11 mouse cellular contexts compared by ENCODE assay signal in genomic region chr4:114315051-114315450, GRCm38 (mm10).
"Had no signal": no experiment of that assay in that cellular context is flagged by ENCODE, and none has a peak within 500 bp of the region (broad histone marks: within the 10 kb centered on the region; RNA-seq: fewer than 3 reads in every experiment).

No protein-coding gene starts in this region.

- H3K4me2 ChIP-seq: limb, embryonic 15.5 days; liver, embryonic 12.5 days; lung, embryonic 15.5 days; midbrain, embryonic 12.5 days; neural tube, embryonic 13.5 days had no signal

- H3K4me1 ChIP-seq: limb, embryonic 15.5 days; liver, embryonic 12.5 days; midbrain, embryonic 12.5 days had no signal

- H3K9me3 ChIP-seq: limb, embryonic 15.5 days; liver, embryonic 12.5 days; lung, embryonic 15.5 days; midbrain, embryonic 12.5 days; neural tube, embryonic 13.5 days had no signal

- H3K27ac ChIP-seq: left cerebral cortex, adult 2 months; limb, embryonic 15.5 days; liver, embryonic 12.5 days; lung, embryonic 15.5 days; midbrain, embryonic 12.5 days; neural tube, embryonic 13.5 days had no signal

- H3K4me3 ChIP-seq: left cerebral cortex, adult 2 months; limb, embryonic 15.5 days; liver, embryonic 12.5 days; lung, embryonic 15.5 days; midbrain, embryonic 12.5 days; neural tube, embryonic 13.5 days had no signal

- ATAC-seq: inflammation-experienced regulatory T-cells, adult 6 months; intestine, postnatal 0 days; liver, embryonic 12.5 days; midbrain, embryonic 16.5 days had no signal

- H3K9ac ChIP-seq: limb, embryonic 15.5 days; liver, embryonic 12.5 days; lung, embryonic 15.5 days; midbrain, embryonic 12.5 days; neural tube, embryonic 13.5 days had no signal

- H3K36me3 ChIP-seq: limb, embryonic 15.5 days; liver, embryonic 12.5 days; lung, embryonic 15.5 days; midbrain, embryonic 12.5 days; neural tube, embryonic 13.5 days had no signal

- H3K27me3 ChIP-seq: limb, embryonic 15.5 days; liver, embryonic 12.5 days; lung, embryonic 15.5 days; midbrain, embryonic 12.5 days; neural tube, embryonic 13.5 days had no signal

- DNase-seq: retina, postnatal 1 day; thymus, postnatal 4 days had no signal
